Mouse (Mus musculus): Measurements from ENCODE around the gene Kcnk4. TPM values are rescaled to one million over a fixed set of nuclear protein-coding genes. Genes with fewer than 3 reads are reported as not detected.

The Kcnk4 gene
- total and polyA plus RNA-seq, 3 experiments, result 0.21 to 0.80 TPM; not detected in 1

- dilution Hi-C loops (cut with MboI; ENCODE audit: extremely low pct_ligation_motif_present, extremely low pct_unique_long_range_greater_than_20kb, low sequenced_read_pairs), result no loop called here
- Histone ChIP-seq H3K9me3 (replicated peaks; ENCODE audit: low read length) (no peaks in the 10 kb centered on the region), H3K4me3 (replicated peaks in 1 of 3; ENCODE audit: low read depth in 2 of 3, low read length in 2 of 3, poor library complexity in 1 of 3) (no peak overlapping the region), H3K36me3 (replicated peaks in 1 of 2; ENCODE audit: control insufficient read depth in 1 of 2, insufficient read depth in 1 of 2, low read length in 1 of 2) (peaks cover 43 to 92% of the 10 kb centered on the region in 2 experiments), H3K9ac (ENCODE audit: insufficient read depth, low read depth) (no peak overlapping the region), H3K4me2 (ENCODE audit: insufficient read depth, low read depth, poor library complexity, severe bottlenecking) (no peak overlapping the region), H3K27me3 (replicated peaks) (no peaks in the 10 kb centered on the region), H3K27ac (ENCODE audit: insufficient read depth, low read depth) (no peak overlapping the region), H3K4me1 (ENCODE audit: control insufficient read depth in 1 of 2, insufficient read depth in 2 of 2) (peaks cover 12 to 23% of the 10 kb centered on the region in 2 experiments), H3K79me2 (replicated peaks; ENCODE audit: control insufficient read depth, extremely low read depth, insufficient read depth, poor library complexity, severe bottlenecking) (no peaks in the 10 kb centered on the region)
- in situ Hi-C loops (cut with MboI; ENCODE audit: low pct_ligation_motif_present, low pct_unique_long_range_greater_than_20kb, low sequenced_read_pairs), result no loop called here
- DNase-seq (ENCODE audit: extremely low read depth), result no peak
- no peak for TF ChIP-seq USF1 (IDR thresholded peaks at IDR 0.05; ENCODE audit: low read depth, low read length)
- TF ChIP-seq ZKSCAN1 (IDR thresholded peaks at IDR 0.05; ENCODE audit: borderline replicate concordance, low read depth, low read length), result no peak
- no peak for TF ChIP-seq E2F4 (IDR thresholded peaks at IDR 0.05; ENCODE audit: insufficient replicate concordance, low read depth, low read length)
- no peak for TF ChIP-seq CHD1 (IDR thresholded peaks at IDR 0.05; ENCODE audit: low read depth, low read length)
These were observed 22.1 kb upstream of the Kcnk4 start for GRCm38 (mm10) chr19:6956461-6956860.

- Histone ChIP-seq H3K27ac (ENCODE audit: insufficient read depth, low read depth) (no peak overlapping the region), H3K9ac (ENCODE audit: insufficient read depth, low read depth) (no peak overlapping the region), H3K4me2 (ENCODE audit: insufficient read depth, low read depth, poor library complexity, severe bottlenecking) (no peak overlapping the region), H3K4me3 (replicated peaks in 1 of 3; ENCODE audit: low read depth in 2 of 3, low read length in 2 of 3, poor library complexity in 1 of 3) (no peak overlapping the region), H3K79me2 (replicated peaks; ENCODE audit: control insufficient read depth, extremely low read depth, insufficient read depth, poor library complexity, severe bottlenecking) (no peaks in the 10 kb centered on the region), H3K9me3 (replicated peaks; ENCODE audit: low read length) (no peaks in the 10 kb centered on the region), H3K27me3 (replicated peaks) (no peaks in the 10 kb centered on the region), H3K4me1 (ENCODE audit: control insufficient read depth in 1 of 2, insufficient read depth in 2 of 2) (peaks cover 12 to 23% of the 10 kb centered on the region in 2 experiments), H3K36me3 (replicated peaks in 1 of 2; ENCODE audit: control insufficient read depth in 1 of 2, insufficient read depth in 1 of 2, low read length in 1 of 2) (peaks cover 48 to 98% of the 10 kb centered on the region in 2 experiments)
- TF ChIP-seq BHLHE40 (IDR thresholded peaks at IDR 0.05; ENCODE audit: low read depth, low read length) (peak; percentile 19; the same call in 1 of the 2 replicates), GABPA (IDR thresholded peaks at IDR 0.05; ENCODE audit: insufficient replicate concordance, low read depth, low read length) (no peak)
- DNase-seq (ENCODE audit: extremely low read depth), result no peak
- in situ Hi-C loops (cut with MboI; ENCODE audit: low pct_ligation_motif_present, low pct_unique_long_range_greater_than_20kb, low sequenced_read_pairs) (no loop called here), dilution Hi-C loops (cut with MboI; ENCODE audit: extremely low pct_ligation_motif_present, extremely low pct_unique_long_range_greater_than_20kb, low sequenced_read_pairs) (no loop called here)
These were observed 21.1 kb upstream of the Kcnk4 start for GRCm38 (mm10) chr19:6955424-6955823.

- TF ChIP-seq POLR2AphosphoS2 (IDR thresholded peaks at IDR 0.05; ENCODE audit: low read depth, low read length) (no peak), NELFE (IDR thresholded peaks at IDR 0.05; ENCODE audit: low read depth, low read length) (no peak), USF2 (conservative IDR thresholded peaks at IDR 0.05; ENCODE audit: low read depth, low read length) (no peak), E2F4 (IDR thresholded peaks at IDR 0.05; ENCODE audit: insufficient replicate concordance, low read depth, low read length) (no peak), MEF2A (IDR thresholded peaks at IDR 0.05; ENCODE audit: borderline replicate concordance, low read depth, low read length) (no peak), CTCF (conservative IDR thresholded peaks at IDR 0.05 in 1 of 2, IDR thresholded peaks at IDR 0.05 in 1 of 2; ENCODE audit: low read depth in 2 of 2, low read length in 2 of 2) (peak in 1 of 2 experiments; percentile 53; a peak in 2 of 4 replicates), MYC (IDR thresholded peaks at IDR 0.05; ENCODE audit: low read depth, low read length) (no peak), SMC3 (IDR thresholded peaks at IDR 0.05; ENCODE audit: low read depth, low read length) (peak; percentile 44; the same call in 1 of the 2 replicates), EP300 (IDR thresholded peaks at IDR 0.05; ENCODE audit: low read length) (no peak), ETS1 (conservative IDR thresholded peaks at IDR 0.05; ENCODE audit: low read depth, low read length) (no peak), JUN (IDR thresholded peaks at IDR 0.05; ENCODE audit: insufficient read depth, low read depth, low read length) (no peak), ZC3H11A (IDR thresholded peaks at IDR 0.05; ENCODE audit: low read depth, low read length) (no peak), MAZ (IDR thresholded peaks at IDR 0.05; ENCODE audit: low read depth, low read length) (no peak), MAX (IDR thresholded peaks at IDR 0.05; ENCODE audit: low read length) (no peak)
- H3K4me1 ChIP-seq (ENCODE audit: control insufficient read depth in 1 of 2, insufficient read depth in 2 of 2), result peaks cover 12 to 23% of the 10 kb centered on the region in 2 experiments
- no peaks in the 10 kb centered on the region for H3K27me3 ChIP-seq (replicated peaks)
- dilution Hi-C loops (cut with MboI; ENCODE audit: extremely low pct_ligation_motif_present, extremely low pct_unique_long_range_greater_than_20kb, low sequenced_read_pairs) (no loop called here), in situ Hi-C loops (cut with MboI; ENCODE audit: low pct_ligation_motif_present, low pct_unique_long_range_greater_than_20kb, low sequenced_read_pairs) (no loop called here)
- no peaks in the 10 kb centered on the region for H3K79me2 ChIP-seq (replicated peaks; ENCODE audit: control insufficient read depth, extremely low read depth, insufficient read depth, poor library complexity, severe bottlenecking)
- H3K36me3 ChIP-seq (replicated peaks in 1 of 2; ENCODE audit: control insufficient read depth in 1 of 2, insufficient read depth in 1 of 2, low read length in 1 of 2), result peaks cover 40 to 98% of the 10 kb centered on the region in 2 experiments
- no peak overlapping the region for H3K27ac ChIP-seq (ENCODE audit: insufficient read depth, low read depth)
- no peak for DNase-seq (ENCODE audit: extremely low read depth)
- no peak overlapping the region for H3K4me2 ChIP-seq (ENCODE audit: insufficient read depth, low read depth, poor library complexity, severe bottlenecking)
- no peak overlapping the region for H3K4me3 ChIP-seq (replicated peaks in 1 of 3; ENCODE audit: low read depth in 2 of 3, low read length in 2 of 3, poor library complexity in 1 of 3)
- H3K9me3 ChIP-seq (replicated peaks; ENCODE audit: low read length), result no peaks in the 10 kb centered on the region
- H3K9ac ChIP-seq (ENCODE audit: insufficient read depth, low read depth), result no peak overlapping the region
These were observed 19.7 kb upstream of the Kcnk4 start for GRCm38 (mm10) chr19:6954046-6954445.

Data from CH12.LX (cell line).